ENCODE assay signal across 8 mouse cellular contexts in genomic region chr5:140847300-140847729, GRCm38 (mm10). TPM values are rescaled to one million over a fixed set of nuclear protein-coding genes. Genes with fewer than 3 reads are reported as not detected.
DNase-seq lines count a peak whose midpoint lies in the region; ATAC-seq and TF ChIP-seq lines count a peak whose summit lies in the region.

No protein-coding gene starts in this region.

- WGBS in embryonic facial prominence, embryonic 13.5 days: 12% methylated on average over 5 of the region's 5 CpGs
- WGBS in liver, embryonic 11.5 days: 17% methylated on average over 5 of the region's 5 CpGs

- intact Hi-C loops in left cerebral cortex, adult 2 months (cut with DNase I): loop anchor here (2.0 to 5.0 kb wide), 3 partner anchors 230 to 1600 kb away; no protein-coding TSS in a partner anchor

- TF ChIP-seq CTCF in left cerebral cortex, adult 2 months (IDR thresholded peaks at IDR 0.05): peak; percentile 94

- ATAC-seq in embryonic facial prominence, embryonic 13.5 days (ENCODE audit: insufficient number of reproducible peaks, insufficient read depth, low FRiP score, low TSS enrichment, low read depth): 0 out of 2 replicates have a peak, but pooled peaks have one; percentile 20
- ATAC-seq in liver, embryonic 11.5 days (replicated peaks; ENCODE audit: low FRiP score): 0 out of 2 replicates have a peak, but pooled peaks have one; percentile 20
- ATAC-seq in neutrophil, adult 5-6 weeks (ENCODE audit: extremely low read depth, insufficient number of reproducible peaks, low FRiP score, poor library complexity, severe bottlenecking): peak; percentile 56

- H3K9ac ChIP-seq in embryonic facial prominence, embryonic 13.5 days: no peak overlapping the region
- H3K9ac ChIP-seq in liver, embryonic 11.5 days (ENCODE audit: low read depth, low read length): no peak overlapping the region

- no peaks in the 10 kb centered on the region for H3K4me1 ChIP-seq in embryonic facial prominence, embryonic 13.5 days
- H3K4me1 ChIP-seq in liver, embryonic 11.5 days (replicated peaks; ENCODE audit: control insufficient read depth, insufficient read depth, low read length): no peaks in the 10 kb centered on the region

- peak; percentile 35 to 51 for DNase-seq in left cerebral cortex, adult 2 months (ENCODE audit: extremely low spot score in 1 of 2, low spot score in 2 of 2)
- DNase-seq in left cerebral cortex, adult 11 months (ENCODE audit: low spot score): no peak
- peak; percentile 61 for DNase-seq in T-cell, adult 2 months (ENCODE audit: low spot score)
- peak; percentile 56 for DNase-seq in hindlimb bud, embryonic 11.5 days (ENCODE audit: extremely low spot score, low read depth, low spot score)
- peak; percentile 41 for DNase-seq in liver, embryonic 11.5 days (ENCODE audit: low spot score)
- DNase-seq in spleen, postnatal 14 days (ENCODE audit: low spot score in 2 of 2): no peak

- no peak overlapping the region for H3K27ac ChIP-seq in left cerebral cortex, adult 2 months
- no peak overlapping the region for H3K27ac ChIP-seq in embryonic facial prominence, embryonic 13.5 days
- no peak overlapping the region for H3K27ac ChIP-seq in liver, embryonic 11.5 days (ENCODE audit: low read depth, low read length)

- no peaks in the 10 kb centered on the region for H3K27me3 ChIP-seq in embryonic facial prominence, embryonic 13.5 days
- no peaks in the 10 kb centered on the region for H3K27me3 ChIP-seq in liver, embryonic 11.5 days (replicated peaks; ENCODE audit: control insufficient read depth, insufficient read depth, low read length)

- no peaks in the 10 kb centered on the region for H3K36me3 ChIP-seq in embryonic facial prominence, embryonic 13.5 days
- H3K36me3 ChIP-seq in liver, embryonic 11.5 days (ENCODE audit: control insufficient read depth, insufficient read depth, low read length): no peaks in the 10 kb centered on the region

- no peaks in the 10 kb centered on the region for H3K9me3 ChIP-seq in embryonic facial prominence, embryonic 13.5 days
- no peaks in the 10 kb centered on the region for H3K9me3 ChIP-seq in liver, embryonic 11.5 days (ENCODE audit: control insufficient read depth, low read length)

- no peak overlapping the region for H3K4me2 ChIP-seq in embryonic facial prominence, embryonic 13.5 days
- H3K4me2 ChIP-seq in liver, embryonic 11.5 days: no peak overlapping the region

- H3K4me3 ChIP-seq in left cerebral cortex, adult 2 months: no peak overlapping the region
- no peak overlapping the region for H3K4me3 ChIP-seq in embryonic facial prominence, embryonic 13.5 days
- no peak overlapping the region for H3K4me3 ChIP-seq in liver, embryonic 11.5 days (ENCODE audit: low read depth, low read length)

RNA-seq across cellular contexts. Expression of gene Gna12, which starts 17.1 kb away (rescaled TPM):
- 10 to 100 TPM; 62.2 to 67.6 TPM for total RNA-seq in left cerebral cortex, adult 2 months (2021)
- 9.3 and 14.3 TPM in 2 replicates for polyA plus RNA-seq in embryonic facial prominence, embryonic 13.5 days (2015; fragmentation: Nextera tagmentation; extraction: Ambion mirVana)
- polyA plus RNA-seq in liver, embryonic 11.5 days (2014; fragmentation: Nextera tagmentation; extraction: Ambion mirVana): 25.1 and 31.1 TPM in 2 replicates
- 9.9 and 11.5 TPM in 2 replicates for total RNA-seq in neutrophil, adult 5-6 weeks (2017)

Comparison
In these comparisons a context has a peak if more than half of its experiments do, and no peak if none do; other contexts are left out.
1. DNase-seq: peak in left cerebral cortex, adult 2 months (2 of 2), T-cell, adult 2 months (single experiment), hindlimb bud, embryonic 11.5 days (single experiment) and liver, embryonic 11.5 days (single experiment); none in left cerebral cortex, adult 11 months (single experiment) and spleen, postnatal 14 days (0 of 2).
2. Peak in every context shown above with its lines, with median percentiles within 50 percentile points of each other: ATAC-seq.